Mouse (Mus musculus) midbrain, embryonic 11.5 days (tissue): Measurements from ENCODE around the gene Tnfrsf8. TPM values are rescaled to one million over a fixed set of nuclear protein-coding genes. Genes with fewer than 3 reads are reported as not detected.

Source experiments
- ATAC-seq: fragments of 200-750 bp; cut with Nextera tagmentation; 2 replicates; pipeline ENCODE4 v1.8.0; 2017; ENCODE audit warnings: moderate TSS enrichment, moderate library complexity; ENCODE audit not compliant: low FRiP score
- DNase-seq: peaks from one replicate; pipeline ENCODE4 v3.0.0; 2015; ENCODE audit warnings: low spot score; ENCODE audit errors: missing footprints
- H3K27ac ChIP-seq: fragments of 300-500 bp; sonication (generic); 2 replicates; pipeline ENCODE4 v1.5.1; 2014; ENCODE audit warnings: low read depth, low read length
- H3K27me3 ChIP-seq: fragments of 300-500 bp; sonication (generic); 2 replicates; pipeline ENCODE4 v1.6.1; 2014; ENCODE audit warnings: mild to moderate bottlenecking, low read length, moderate library complexity, mixed read lengths; ENCODE audit not compliant: control insufficient read depth, insufficient read depth
- H3K36me3 ChIP-seq: fragments of 300-500 bp; sonication (generic); 2 replicates; pipeline ENCODE4 v1.6.1; 2014; ENCODE audit warnings: mild to moderate bottlenecking, low read length, moderate library complexity, mixed read lengths; ENCODE audit not compliant: control insufficient read depth, insufficient read depth
- H3K4me1 ChIP-seq: fragments of 300-500 bp; sonication (generic); 2 replicates; pipeline ENCODE4 v1.6.1; 2014; ENCODE audit warnings: low read length; ENCODE audit not compliant: control insufficient read depth, insufficient read depth
- H3K4me2 ChIP-seq: fragments of 300-500 bp; sonication (generic); 2 replicates; pipeline ENCODE4 v1.6.1; 2014; ENCODE audit warnings: mild to moderate bottlenecking, moderate library complexity
- H3K4me3 ChIP-seq: fragments of 300-500 bp; sonication (generic); 2 replicates; pipeline ENCODE4 v1.5.1; 2014; ENCODE audit warnings: low read depth, low read length
- H3K9ac ChIP-seq: fragments of 300-500 bp; sonication (generic); 2 replicates; pipeline ENCODE4 v1.6.1; 2014; ENCODE audit warnings: low read length
- H3K9me3 ChIP-seq: fragments of 300-500 bp; sonication (generic); 2 replicates; pipeline ENCODE4 v1.6.1; 2016; ENCODE audit warnings: low read length; ENCODE audit not compliant: control insufficient read depth
- WGBS: fragments of 180-500 bp; shearing (Covaris S2); extraction: QIAGEN DNeasy Blood & Tissue Kit; methylation state at CpG from one replicate; pipeline ENCODE4 v1.1.7; 2014; 5-methylcytosine and 5-hydroxymethylcytosine counted together
- polyA plus RNA-seq: library from polyadenylated mRNA; unstranded; fragments of >200 nt; fragmentation: Nextera tagmentation; extraction: Ambion mirVana; gene quantifications from 2 replicates; pipeline ENCODE4 v1.2.1, GENCODE M21; 2014

The Tnfrsf8 gene
- polyA plus RNA-seq, 1 experiment from 2014 or later, result 0.04 TPM

DNA sequence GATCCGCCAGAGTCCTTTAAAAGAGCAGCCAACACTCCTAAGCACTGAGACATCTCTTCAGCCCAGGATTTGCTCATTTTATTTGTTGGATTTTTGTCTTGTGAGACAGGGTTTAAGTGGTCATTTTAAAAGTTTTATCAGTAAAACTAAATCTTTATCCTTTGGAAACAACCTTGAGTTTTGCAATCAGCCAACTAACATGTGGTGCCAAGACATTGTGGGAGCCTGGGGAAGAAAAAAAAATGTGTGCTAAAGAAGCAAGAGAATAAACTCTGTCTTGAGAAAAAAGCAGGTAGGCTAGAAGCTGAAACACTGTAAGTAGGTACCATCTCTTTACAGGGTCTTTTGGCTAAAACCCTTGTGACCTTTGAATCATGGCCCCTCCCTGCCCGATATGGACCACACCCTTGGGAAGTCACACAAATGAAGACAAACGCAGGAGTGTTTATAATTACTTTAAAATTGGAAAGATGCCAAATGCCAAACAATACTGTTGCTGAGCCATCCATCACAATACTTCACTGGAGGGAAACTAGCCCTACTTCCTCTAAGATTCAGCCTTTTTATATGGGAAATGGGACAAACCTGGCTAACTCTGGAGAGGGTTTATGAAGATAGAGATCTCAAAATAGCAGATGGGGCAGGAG lies 36.1 kb downstream of the Tnfrsf8 start:
- DNase-seq (no peak), ATAC-seq (no peak)
- Histone ChIP-seq H3K4me1 (no peaks in the 10 kb centered on the region), H3K9ac (no peak overlapping the region), H3K27me3 (no peaks in the 10 kb centered on the region), H3K4me2 (no peak overlapping the region), H3K36me3 (no peaks in the 10 kb centered on the region), H3K4me3 (no peak overlapping the region), H3K9me3 (no peaks in the 10 kb centered on the region), H3K27ac (no peak overlapping the region)
- WGBS, result 75% methylated on average over 3 of the region's 3 CpGs

DNA sequence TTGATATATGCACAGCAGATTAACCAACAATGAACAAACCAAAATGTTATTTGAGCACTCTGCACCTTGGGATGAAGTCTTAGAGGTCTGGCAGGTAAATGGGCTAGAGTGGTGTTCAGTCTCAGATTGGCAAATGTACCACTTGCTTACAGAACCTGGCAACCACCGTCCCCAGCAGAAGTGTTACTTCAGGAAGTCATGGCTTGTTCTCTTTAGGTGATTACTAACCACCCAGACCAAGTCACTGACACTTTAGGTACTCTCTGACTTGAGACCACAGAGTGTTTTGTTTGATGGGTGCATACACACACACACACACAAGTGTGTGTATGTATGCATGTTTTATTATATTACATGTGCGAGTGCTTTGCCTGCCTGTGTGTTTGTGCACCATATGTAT lies 36.7 kb downstream of the Tnfrsf8 start:
- 88% methylated on average over 2 of the region's 2 CpGs for WGBS
- no peaks in the 10 kb centered on the region for H3K4me1 ChIP-seq
- H3K4me2 ChIP-seq, result no peak overlapping the region
- ATAC-seq, result no peak
- H3K27me3 ChIP-seq, result no peaks in the 10 kb centered on the region
- DNase-seq, result no peak
- no peaks in the 10 kb centered on the region for H3K9me3 ChIP-seq
- H3K9ac ChIP-seq, result no peak overlapping the region
- no peaks in the 10 kb centered on the region for H3K36me3 ChIP-seq
- H3K27ac ChIP-seq, result no peak overlapping the region
- H3K4me3 ChIP-seq, result no peak overlapping the region

GRCm38 (mm10) chr4:145276368-145277249 lies 38.4 kb downstream of the Tnfrsf8 start:
- H3K4me1 ChIP-seq, result no peaks in the 10 kb centered on the region
- no peak overlapping the region for H3K4me3 ChIP-seq
- no peaks in the 10 kb centered on the region for H3K36me3 ChIP-seq
- H3K9ac ChIP-seq, result no peak overlapping the region
- no peak for ATAC-seq
- H3K4me2 ChIP-seq, result no peak overlapping the region
- H3K27me3 ChIP-seq, result no peaks in the 10 kb centered on the region
- no peak for DNase-seq
- no peak overlapping the region for H3K27ac ChIP-seq
- no peaks in the 10 kb centered on the region for H3K9me3 ChIP-seq
- 84% methylated on average over 6 of the region's 6 CpGs for WGBS

DNA sequence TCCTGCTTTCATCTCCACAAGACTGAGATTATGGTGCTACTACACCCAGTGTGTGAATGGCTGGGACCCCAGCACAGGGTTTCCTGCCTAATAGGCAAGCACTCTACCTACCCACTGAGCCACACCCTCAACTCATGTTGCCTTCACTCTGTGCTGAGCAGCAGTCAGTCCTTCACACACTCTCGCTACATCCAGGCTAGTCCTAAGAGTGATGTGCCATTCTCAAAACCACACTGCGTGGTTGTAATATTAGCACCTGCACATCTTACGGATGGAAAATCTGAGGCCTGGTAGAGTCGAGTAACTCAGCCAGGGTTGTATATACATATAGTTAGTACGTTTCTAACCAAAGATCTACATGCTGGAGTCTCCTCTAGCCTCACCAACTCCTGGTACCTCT lies 40.1 kb downstream of the Tnfrsf8 start:
- H3K36me3 ChIP-seq, result no peaks in the 10 kb centered on the region
- H3K4me3 ChIP-seq, result no peak overlapping the region
- DNase-seq, result no peak
- H3K27ac ChIP-seq, result no peak overlapping the region
- H3K4me1 ChIP-seq, result no peaks in the 10 kb centered on the region
- H3K9ac ChIP-seq, result no peak overlapping the region
- H3K9me3 ChIP-seq, result no peaks in the 10 kb centered on the region
- H3K27me3 ChIP-seq, result no peaks in the 10 kb centered on the region
- no peak for ATAC-seq
- no peak overlapping the region for H3K4me2 ChIP-seq
- 91% methylated on average over 5 of the region's 5 CpGs for WGBS

DNA sequence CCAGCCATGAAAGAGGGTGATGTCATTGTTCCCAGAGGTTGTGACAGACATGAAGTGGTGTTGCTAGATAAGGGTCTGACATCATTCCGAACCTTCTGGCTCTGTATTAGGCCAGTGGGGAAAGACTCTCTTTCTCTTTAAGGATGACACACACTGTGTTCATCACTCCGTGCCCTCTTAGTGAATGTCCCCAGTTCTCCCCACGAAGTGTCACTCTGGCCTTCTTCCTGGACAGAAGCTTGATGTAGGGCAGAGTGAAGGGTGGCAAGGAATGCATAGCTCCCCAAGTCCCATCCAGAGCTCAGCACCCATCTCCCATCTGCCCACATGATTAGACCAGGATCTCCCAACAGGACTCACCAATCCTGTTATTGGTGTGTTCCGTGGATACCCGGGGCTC lies 41.0 kb downstream of the Tnfrsf8 start:
- Histone ChIP-seq H3K4me2 (no peak overlapping the region), H3K27ac (no peak overlapping the region), H3K36me3 (no peaks in the 10 kb centered on the region), H3K4me3 (no peak overlapping the region), H3K9me3 (no peaks in the 10 kb centered on the region), H3K9ac (no peak overlapping the region), H3K27me3 (no peaks in the 10 kb centered on the region), H3K4me1 (no peaks in the 10 kb centered on the region)
- ATAC-seq (no peak), DNase-seq (no peak)
- 84% methylated on average over 5 of the region's 5 CpGs for WGBS

- DNase-seq (no peak), ATAC-seq (no peak)
- Histone ChIP-seq H3K27me3 (no peaks in the 10 kb centered on the region), H3K9me3 (no peaks in the 10 kb centered on the region), H3K4me3 (no peak overlapping the region), H3K4me2 (no peak overlapping the region), H3K27ac (no peak overlapping the region), H3K36me3 (no peaks in the 10 kb centered on the region), H3K4me1 (no peaks in the 10 kb centered on the region), H3K9ac (no peak overlapping the region)
- 80% methylated on average over 1 of the region's 1 CpGs for WGBS
These were observed 42.2 kb downstream of the Tnfrsf8 start for GRCm38 (mm10) chr4:145272763-145273162.

- 71% methylated on average over 4 of the region's 4 CpGs for WGBS
- no peak overlapping the region for H3K4me3 ChIP-seq
- no peaks in the 10 kb centered on the region for H3K9me3 ChIP-seq
- H3K4me1 ChIP-seq, result no peaks in the 10 kb centered on the region
- no peak overlapping the region for H3K27ac ChIP-seq
- no peak overlapping the region for H3K4me2 ChIP-seq
- no peak overlapping the region for H3K9ac ChIP-seq
- no peaks in the 10 kb centered on the region for H3K27me3 ChIP-seq
- DNase-seq (no peak), ATAC-seq (no peak)
- H3K36me3 ChIP-seq, result no peaks in the 10 kb centered on the region
These were observed 43.3 kb downstream of the Tnfrsf8 start for GRCm38 (mm10) chr4:145271634-145272033.

GRCm38 (mm10) chr4:145270136-145270535 lies 44.8 kb downstream of the Tnfrsf8 start:
- no peaks in the 10 kb centered on the region for H3K9me3 ChIP-seq
- DNase-seq, result no peak
- no peak for ATAC-seq
- H3K36me3 ChIP-seq, result no peaks in the 10 kb centered on the region
- H3K4me2 ChIP-seq, result no peak overlapping the region
- H3K27ac ChIP-seq, result no peak overlapping the region
- 86% methylated on average over 5 of the region's 5 CpGs for WGBS
- no peaks in the 10 kb centered on the region for H3K27me3 ChIP-seq
- no peak overlapping the region for H3K4me3 ChIP-seq
- no peaks in the 10 kb centered on the region for H3K4me1 ChIP-seq
- H3K9ac ChIP-seq, result no peak overlapping the region

GRCm38 (mm10) chr4:145267631-145268110 lies 47.3 kb downstream of the Tnfrsf8 start:
- WGBS, result 83% methylated on average over 4 of the region's 4 CpGs

More at GRCm38 (mm10) chr4:145267631-145268110, 47.3 kb downstream of the Tnfrsf8 start:
- Histone ChIP-seq H3K9ac (no peak overlapping the region), H3K9me3 (no peaks in the 10 kb centered on the region), H3K27ac (no peak overlapping the region), H3K4me2 (no peak overlapping the region), H3K36me3 (no peaks in the 10 kb centered on the region), H3K4me3 (no peak overlapping the region), H3K4me1 (no peaks in the 10 kb centered on the region), H3K27me3 (no peaks in the 10 kb centered on the region)
- ATAC-seq (no peak), DNase-seq (no peak)
